Mouse (Mus musculus): ENCODE measurements around the gene Ip6k3. TPM values are rescaled to one million over a fixed set of nuclear protein-coding genes. Genes with fewer than 3 reads are reported as not detected.

The Ip6k3 gene
- polyA plus RNA-seq, 1 experiment from 2014 or later, result 0.44 TPM

GRCm38 (mm10) chr17:27146323-27146923 lies 21.2 kb downstream of the Ip6k3 start:
- no peaks in the 10 kb centered on the region; the same call in 1 of the 2 replicates for H3K27me3 ChIP-seq
- 6% methylated on average over 8 of the region's 8 CpGs for WGBS
- no peak for ATAC-seq (ENCODE audit: insufficient number of reproducible peaks, low FRiP score, low TSS enrichment, low read depth)
- 0 out of 2 replicates have a peak overlapping the region, but pooled peaks have one; percentile 14 for H3K4me2 ChIP-seq
- H3K9ac ChIP-seq, result no peak overlapping the region
- no peak overlapping the region for H3K27ac ChIP-seq
- peaks cover 52% of the 10 kb centered on the region for H3K4me1 ChIP-seq
- H3K9me3 ChIP-seq, result no peaks in the 10 kb centered on the region
- no peak overlapping the region for H3K4me3 ChIP-seq
- no peaks in the 10 kb centered on the region for H3K36me3 ChIP-seq

GRCm38 (mm10) chr17:27144152-27144551 lies 23.4 kb downstream of the Ip6k3 start:
- Histone ChIP-seq H3K27ac (no peak overlapping the region), H3K36me3 (no peaks in the 10 kb centered on the region), H3K4me3 (no peak overlapping the region), H3K4me2 (no peak overlapping the region), H3K4me1 (peaks cover 56% of the 10 kb centered on the region), H3K9me3 (no peaks in the 10 kb centered on the region), H3K9ac (no peak overlapping the region), H3K27me3 (no peaks in the 10 kb centered on the region; the same call in 1 of the 2 replicates)
- ATAC-seq (ENCODE audit: insufficient number of reproducible peaks, low FRiP score, low TSS enrichment, low read depth), result no peak
- WGBS, result 61% methylated on average over 4 of the region's 4 CpGs

GRCm38 (mm10) chr17:27141971-27142450 lies 25.6 kb downstream of the Ip6k3 start:
- Histone ChIP-seq H3K27ac (peak overlapping the region; percentile 74), H3K4me1 (peaks cover 57% of the 10 kb centered on the region), H3K4me2 (no peak overlapping the region), H3K9ac (no peak overlapping the region), H3K27me3 (no peaks in the 10 kb centered on the region; the same call in 1 of the 2 replicates), H3K9me3 (no peaks in the 10 kb centered on the region), H3K4me3 (no peak overlapping the region), H3K36me3 (no peaks in the 10 kb centered on the region)
- ATAC-seq (ENCODE audit: insufficient number of reproducible peaks, low FRiP score, low TSS enrichment, low read depth), result peak; percentile 55
- WGBS, result 26% methylated on average over 10 of the region's 10 CpGs

- no peaks in the 10 kb centered on the region for H3K9me3 ChIP-seq
- H3K27ac ChIP-seq, result no peak overlapping the region
- peaks cover 44% of the 10 kb centered on the region for H3K4me1 ChIP-seq
- WGBS, result 50% methylated on average over 9 of the region's 9 CpGs
- no peak overlapping the region for H3K4me2 ChIP-seq
- no peak overlapping the region for H3K9ac ChIP-seq
- ATAC-seq (ENCODE audit: insufficient number of reproducible peaks, low FRiP score, low TSS enrichment, low read depth), result no peak
- H3K27me3 ChIP-seq, result no peaks in the 10 kb centered on the region; the same call in 1 of the 2 replicates
- no peak overlapping the region for H3K4me3 ChIP-seq
- H3K36me3 ChIP-seq, result no peaks in the 10 kb centered on the region
Observed at GRCm38 (mm10) chr17:27140262-27140661, 27.3 kb downstream of the Ip6k3 start.

GRCm38 (mm10) chr17:27139304-27139703 lies 28.3 kb downstream of the Ip6k3 start:
- H3K9me3 ChIP-seq, result no peaks in the 10 kb centered on the region
- peaks cover 50% of the 10 kb centered on the region for H3K4me1 ChIP-seq
- ATAC-seq (ENCODE audit: insufficient number of reproducible peaks, low FRiP score, low TSS enrichment, low read depth), result no peak

GRCm38 (mm10) chr17:27138396-27138795 lies 29.2 kb downstream of the Ip6k3 start:
- 51% methylated on average over 9 of the region's 9 CpGs for WGBS
- H3K4me1 ChIP-seq, result peaks cover 50% of the 10 kb centered on the region
- no peak for ATAC-seq (ENCODE audit: insufficient number of reproducible peaks, low FRiP score, low TSS enrichment, low read depth)

More at GRCm38 (mm10) chr17:27139304-27139703, 28.3 kb downstream of the Ip6k3 start:
- H3K4me3 ChIP-seq, result no peak overlapping the region
- no peak overlapping the region for H3K9ac ChIP-seq
- H3K4me2 ChIP-seq, result no peak overlapping the region
- H3K27me3 ChIP-seq, result no peaks in the 10 kb centered on the region
- H3K36me3 ChIP-seq, result no peaks in the 10 kb centered on the region
- H3K27ac ChIP-seq, result no peak overlapping the region
- 42% methylated on average over 7 of the region's 7 CpGs for WGBS

GRCm38 (mm10) chr17:27134715-27135114 lies 32.9 kb downstream of the Ip6k3 start:
- Histone ChIP-seq H3K27ac (no peak overlapping the region), H3K27me3 (no peaks in the 10 kb centered on the region), H3K9me3 (no peaks in the 10 kb centered on the region), H3K4me1 (peaks cover 68% of the 10 kb centered on the region), H3K4me3 (no peak overlapping the region), H3K4me2 (no peak overlapping the region), H3K36me3 (no peaks in the 10 kb centered on the region), H3K9ac (no peak overlapping the region)
- ATAC-seq (ENCODE audit: insufficient number of reproducible peaks, low FRiP score, low TSS enrichment, low read depth), result no peak
- 33% methylated on average over 3 of the region's 3 CpGs for WGBS

More at GRCm38 (mm10) chr17:27138396-27138795, 29.2 kb downstream of the Ip6k3 start:
- Histone ChIP-seq H3K4me3 (no peak overlapping the region), H3K27me3 (no peaks in the 10 kb centered on the region), H3K4me2 (no peak overlapping the region), H3K27ac (no peak overlapping the region), H3K9me3 (no peaks in the 10 kb centered on the region), H3K9ac (no peak overlapping the region), H3K36me3 (no peaks in the 10 kb centered on the region)

GRCm38 (mm10) chr17:27134187-27134586 lies 33.4 kb downstream of the Ip6k3 start:
- H3K27me3 ChIP-seq, result no peaks in the 10 kb centered on the region
- H3K4me2 ChIP-seq, result peak overlapping the region; percentile 50
- ATAC-seq (ENCODE audit: insufficient number of reproducible peaks, low FRiP score, low TSS enrichment, low read depth), result no peak
- 38% methylated on average over 9 of the region's 9 CpGs for WGBS
- H3K4me3 ChIP-seq, result peak overlapping the region; percentile 82
- peaks cover 68% of the 10 kb centered on the region for H3K4me1 ChIP-seq
- no peaks in the 10 kb centered on the region for H3K9me3 ChIP-seq
- H3K36me3 ChIP-seq, result no peaks in the 10 kb centered on the region
- no peak overlapping the region for H3K9ac ChIP-seq
- no peak overlapping the region for H3K27ac ChIP-seq

GRCm38 (mm10) chr17:27133551-27134141 lies 33.9 kb downstream of the Ip6k3 start, which contains the start of gene Uqcc2:
Gene Uqcc2, minus strand, starts transcription at chr17:27133916.
- Histone ChIP-seq H3K27me3 (no peaks in the 10 kb centered on the region), H3K36me3 (no peaks in the 10 kb centered on the region), H3K4me3 (peak within 1 kb of the TSS; percentile 82), H3K27ac (peak within 1 kb of the TSS; percentile 82), H3K9me3 (no peaks in the 10 kb centered on the region), H3K4me1 (peaks cover 63% of the 10 kb centered on the region), H3K4me2 (peak within 1 kb of the TSS; percentile 50), H3K9ac (peak within 1 kb of the TSS; percentile 70)
- under 1% methylated on average over 46 of the region's 46 CpGs for WGBS
- ATAC-seq (ENCODE audit: insufficient number of reproducible peaks, low FRiP score, low TSS enrichment, low read depth), result peak; percentile 89

- H3K9me3 ChIP-seq, result no peaks in the 10 kb centered on the region
- H3K27me3 ChIP-seq, result no peaks in the 10 kb centered on the region
- H3K4me2 ChIP-seq, result 0 out of 2 replicates have a peak overlapping the region, but pooled peaks have one; percentile 3
- H3K36me3 ChIP-seq, result no peaks in the 10 kb centered on the region
- no peak for ATAC-seq (ENCODE audit: insufficient number of reproducible peaks, low FRiP score, low TSS enrichment, low read depth)
- H3K4me3 ChIP-seq, result no peak overlapping the region
- H3K9ac ChIP-seq, result no peak overlapping the region
- 84% methylated on average over 10 of the region's 10 CpGs for WGBS
- peaks cover 59% of the 10 kb centered on the region for H3K4me1 ChIP-seq
- H3K27ac ChIP-seq, result no peak overlapping the region
Observed at GRCm38 (mm10) chr17:27132238-27132637, 35.4 kb downstream of the Ip6k3 start.

GRCm38 (mm10) chr17:27131240-27131665 lies 36.3 kb downstream of the Ip6k3 start:
- ATAC-seq (ENCODE audit: insufficient number of reproducible peaks, low FRiP score, low TSS enrichment, low read depth), result no peak
- Histone ChIP-seq H3K9ac (no peak overlapping the region), H3K9me3 (no peaks in the 10 kb centered on the region), H3K27ac (no peak overlapping the region), H3K4me3 (no peak overlapping the region), H3K4me2 (no peak overlapping the region), H3K36me3 (no peaks in the 10 kb centered on the region), H3K4me1 (peaks cover 63% of the 10 kb centered on the region), H3K27me3 (no peaks in the 10 kb centered on the region)
- 81% methylated on average over 10 of the region's 10 CpGs for WGBS

- H3K4me2 ChIP-seq, result no peak overlapping the region
- H3K4me1 ChIP-seq, result peaks cover 62% of the 10 kb centered on the region
- H3K27ac ChIP-seq, result no peak overlapping the region
- H3K4me3 ChIP-seq, result no peak overlapping the region
- H3K9me3 ChIP-seq, result no peaks in the 10 kb centered on the region
- no peaks in the 10 kb centered on the region for H3K27me3 ChIP-seq
- H3K36me3 ChIP-seq, result peaks cover 5% of the 10 kb centered on the region
- no peak overlapping the region for H3K9ac ChIP-seq
- 39% methylated on average over 9 of the region's 9 CpGs for WGBS
- no peak for ATAC-seq (ENCODE audit: insufficient number of reproducible peaks, low FRiP score, low TSS enrichment, low read depth)
Observed at GRCm38 (mm10) chr17:27130246-27130645, 37.3 kb downstream of the Ip6k3 start.

All from limb, embryonic 15.5 days (tissue).